Mouse (Mus musculus) megakaryocyte, adult 5-6 weeks (primary cell): ENCODE measurements at regions not wholly inside any gene's neighbourhood (a gene's known extent, or its start where the extent isn't known, plus 50 kb on each side); places are given as distances from the start of the nearest gene placed in this dataset.

Source experiments
- ATAC-seq: 2 replicates; pipeline ENCODE4 v1.8.0; 2016; ENCODE audit warnings: mild to moderate bottlenecking, inconsistent platforms; ENCODE audit not compliant: poor library complexity, severe bottlenecking

- ATAC-seq: no peak
Measured at GRCm38 (mm10) chr3:130940302-130940867, 169.9 kb upstream of the Lef1 start.

- no peak for ATAC-seq
Measured at GRCm38 (mm10) chr3:130936980-130937379, 173.3 kb upstream of the Lef1 start.

GRCm38 (mm10) chr3:130936336-130936735, 173.9 kb upstream of the Lef1 start:
- no peak for ATAC-seq

- ATAC-seq: no peak
Measured at GRCm38 (mm10) chr3:130935926-130936315, 174.3 kb upstream of the Lef1 start.

GRCm38 (mm10) chr3:130935302-130935925, 174.9 kb upstream of the Lef1 start:
- no peak for ATAC-seq

GRCm38 (mm10) chr3:130932723-130933122, 177.5 kb upstream of the Lef1 start:
- ATAC-seq: no peak

- ATAC-seq: no peak
Measured at GRCm38 (mm10) chr3:130932226-130932625, 178.0 kb upstream of the Lef1 start.

- ATAC-seq: no peak
Measured at GRCm38 (mm10) chr3:130925000-130925399, 185.3 kb upstream of the Lef1 start.

GRCm38 (mm10) chr3:130923615-130923958, 186.7 kb upstream of the Lef1 start:
- ATAC-seq: no peak

- ATAC-seq: no peak
Measured at GRCm38 (mm10) chr3:130922812-130923614, 187.3 kb upstream of the Lef1 start.

- ATAC-seq: no peak
Measured at GRCm38 (mm10) chr3:130921621-130922245, 188.5 kb upstream of the Lef1 start.

GRCm38 (mm10) chr3:130913812-130914211, 183.6 kb upstream of the Rpl34 start:
- ATAC-seq: no peak

GRCm38 (mm10) chr3:130905101-130905500, 174.9 kb upstream of the Rpl34 start:
- no peak for ATAC-seq

GRCm38 (mm10) chr3:130903329-130903728, 173.1 kb upstream of the Rpl34 start:
- no peak for ATAC-seq

- no peak for ATAC-seq
Measured at GRCm38 (mm10) chr3:130902376-130902775, 172.2 kb upstream of the Rpl34 start.

- ATAC-seq: no peak
Measured at GRCm38 (mm10) chr3:130901343-130901742, 171.1 kb upstream of the Rpl34 start.

GRCm38 (mm10) chr3:130900846-130901245, 170.6 kb upstream of the Rpl34 start:
- no peak for ATAC-seq

GRCm38 (mm10) chr3:130900054-130900840, 170.0 kb upstream of the Rpl34 start:
- peak; percentile 88 for ATAC-seq

- ATAC-seq: no peak
Measured at GRCm38 (mm10) chr3:130894168-130894814, 164.1 kb upstream of the Rpl34 start.

GRCm38 (mm10) chr3:130891310-130891709, 161.1 kb upstream of the Rpl34 start:
- ATAC-seq: no peak
